Mouse (Mus musculus) MEL (cell line): Measurements from ENCODE around the gene Rnf208. TPM values are rescaled to one million over a fixed set of nuclear protein-coding genes. Genes with fewer than 3 reads are reported as not detected.

Experiments
- DNase-seq: peaks from one replicate; pipeline ENCODE4 v3.0.0; 2011; ENCODE audit warnings: low read depth, low spot score
- H3K27ac ChIP-seq: 2 replicates; pipeline ENCODE4 v1.5.1; 2012; ENCODE audit warnings: low read depth, mild to moderate bottlenecking, control low read depth, low read length, moderate library complexity; ENCODE audit not compliant: control insufficient read depth
- H3K27me3 ChIP-seq, 2 experiments: fragments of 150-350 bp in 1 of 2; sonication (generic) in 1 of 2; 2 replicates each; pipeline ENCODE4 v1.6.1; 2012; ENCODE audit warnings: low read length in 2 of 2, mild to moderate bottlenecking in 2 of 2, improper control_type of control experiment in 1 of 2, moderate library complexity in 1 of 2; ENCODE audit not compliant: insufficient read depth in 2 of 2, control insufficient read depth in 1 of 2
- H3K36me3 ChIP-seq, 2 experiments: 2 replicates each; pipeline ENCODE4 v1.6.1; 2012 to 2014; ENCODE audit warnings: low read length in 2 of 2, improper control_type of control experiment in 1 of 2, inconsistent platforms in 1 of 2, mild to moderate bottlenecking in 1 of 2; ENCODE audit not compliant: insufficient read depth in 2 of 2, control insufficient read depth in 1 of 2
- H3K4me1 ChIP-seq, 2 experiments: fragments of 150-350 bp in 1 of 2; sonication (generic) in 1 of 2; 2 replicates each; pipeline ENCODE4 v1.6.1; 2012; ENCODE audit warnings: low read length in 2 of 2, improper control_type of control experiment in 1 of 2, mild to moderate bottlenecking in 1 of 2; ENCODE audit not compliant: insufficient read depth in 2 of 2, control insufficient read depth in 1 of 2
- H3K4me3 ChIP-seq, 2 experiments: fragments of 150-350 bp in 1 of 2; sonication (generic) in 1 of 2; 2 replicates each; pipeline ENCODE4 v1.5.1; 2012; ENCODE audit warnings: low read depth in 2 of 2, low read length in 2 of 2, mild to moderate bottlenecking in 2 of 2, moderate library complexity in 2 of 2, control low read depth in 1 of 2, improper control_type of control experiment in 1 of 2; ENCODE audit not compliant: control insufficient read depth in 1 of 2, insufficient read depth in 1 of 2
- H3K79me2 ChIP-seq: 2 replicates; pipeline ENCODE4 v1.6.1; 2012; ENCODE audit warnings: mild to moderate bottlenecking, low read length, moderate library complexity; ENCODE audit not compliant: control insufficient read depth, poor library complexity, insufficient read depth
- H3K9ac ChIP-seq: 2 replicates; pipeline ENCODE4 v1.6.1; 2012; ENCODE audit warnings: low read depth, mild to moderate bottlenecking, control low read depth, low read length, moderate library complexity; ENCODE audit not compliant: control insufficient read depth, poor library complexity, severe bottlenecking
- H3K9me3 ChIP-seq: fragments of 150-350 bp; sonication (generic); replicated peaks from 2 replicates; pipeline ENCODE4 v1.6.1; 2012; ENCODE audit warnings: mild to moderate bottlenecking, low read length, improper control_type of control experiment, moderate library complexity; ENCODE audit not compliant: insufficient read depth
- BHLHE40 ChIP-seq: IDR thresholded peaks from 2 replicates; pipeline ENCODE4 v1.6.1; 2012; ENCODE audit warnings: low read depth, mild to moderate bottlenecking, inconsistent platforms, low read length, improper control_type of control experiment, borderline replicate concordance
- CHD1 ChIP-seq: IDR thresholded peaks from 2 replicates; pipeline ENCODE4 v1.6.1; 2012; ENCODE audit warnings: low read depth, mild to moderate bottlenecking, inconsistent platforms, low read length, improper control_type of control experiment
- CHD2 ChIP-seq: IDR thresholded peaks from 2 replicates; pipeline ENCODE4 v1.6.1; 2011; ENCODE audit warnings: low read length, improper control_type of control experiment
- E2F4 ChIP-seq: IDR thresholded peaks from 2 replicates; pipeline ENCODE4 v1.6.1; 2011; ENCODE audit warnings: low read depth, low read length, improper control_type of control experiment, borderline replicate concordance
- ELF1 ChIP-seq: IDR thresholded peaks from 2 replicates; pipeline ENCODE4 v1.6.1; 2014; ENCODE audit warnings: low read depth, mild to moderate bottlenecking, inconsistent platforms, low read length, improper control_type of control experiment, moderate library complexity
- ETS1 ChIP-seq: IDR thresholded peaks from 2 replicates; pipeline ENCODE4 v1.6.1; 2012; ENCODE audit warnings: low read depth, mild to moderate bottlenecking, inconsistent platforms, low read length, improper control_type of control experiment, moderate library complexity
- GATA1 ChIP-seq: IDR thresholded peaks from 2 replicates; pipeline ENCODE4 v1.6.1; 2011; ENCODE audit warnings: low read depth, low read length, improper control_type of control experiment
- HCFC1 ChIP-seq: IDR thresholded peaks from 2 replicates; pipeline ENCODE4 v1.6.1; 2012; ENCODE audit warnings: low read depth, mild to moderate bottlenecking, inconsistent platforms, low read length, improper control_type of control experiment, moderate library complexity
- MAX ChIP-seq: IDR thresholded peaks from 2 replicates; pipeline ENCODE4 v1.6.1; 2011; ENCODE audit warnings: low read length, improper control_type of control experiment
- MAZ ChIP-seq: IDR thresholded peaks from 2 replicates; pipeline ENCODE4 v1.6.1; 2012; ENCODE audit warnings: low read depth, mild to moderate bottlenecking, inconsistent platforms, low read length, improper control_type of control experiment
- MEF2A ChIP-seq: IDR thresholded peaks from 2 replicates; pipeline ENCODE4 v1.6.1; 2014; ENCODE audit warnings: low read depth, mild to moderate bottlenecking, inconsistent platforms, low read length, improper control_type of control experiment; ENCODE audit not compliant: poor library complexity, insufficient replicate concordance, severe bottlenecking; ENCODE audit errors: extremely low read depth
- MYB ChIP-seq: IDR thresholded peaks from 2 replicates; pipeline ENCODE4 v1.6.1; 2011; ENCODE audit warnings: mild to moderate bottlenecking, low read depth, low read length, improper control_type of control experiment
- MYC ChIP-seq: IDR thresholded peaks from 2 replicates; pipeline ENCODE4 v1.6.1; 2011; ENCODE audit warnings: low read depth, mild to moderate bottlenecking, low read length, improper control_type of control experiment, moderate library complexity
- NRF1 ChIP-seq: IDR thresholded peaks from 2 replicates; pipeline ENCODE4 v1.6.1; 2014; ENCODE audit warnings: low read depth, mild to moderate bottlenecking, inconsistent platforms, low read length, improper control_type of control experiment, moderate library complexity; ENCODE audit not compliant: poor library complexity, insufficient read depth, severe bottlenecking
- POLR2AphosphoS5 ChIP-seq: IDR thresholded peaks from 2 replicates; pipeline ENCODE4 v1.6.1; 2012; ENCODE audit warnings: low read depth, borderline replicate concordance, mild to moderate bottlenecking, inconsistent platforms, low read length, moderate library complexity, mixed read lengths
- RAD21 ChIP-seq: IDR thresholded peaks from 2 replicates; pipeline ENCODE4 v1.6.1; 2011; ENCODE audit warnings: mild to moderate bottlenecking, low read depth, low read length, improper control_type of control experiment
- SIN3A ChIP-seq: IDR thresholded peaks from 2 replicates; pipeline ENCODE4 v1.6.1; 2012; ENCODE audit warnings: low read length, improper control_type of control experiment, inconsistent platforms
- TAL1 ChIP-seq: IDR thresholded peaks from 2 replicates; pipeline ENCODE4 v1.6.1; 2012; ENCODE audit warnings: mild to moderate bottlenecking, inconsistent platforms, low read length, moderate library complexity, mixed read lengths
- TBP ChIP-seq: IDR thresholded peaks from 2 replicates; pipeline ENCODE4 v1.8.0; 2011; ENCODE audit warnings: low read depth, low read length, improper control_type of control experiment
- TCF12 ChIP-seq: IDR thresholded peaks from 2 replicates; pipeline ENCODE4 v1.6.1; 2014; ENCODE audit warnings: low read depth, mild to moderate bottlenecking, inconsistent platforms, low read length, improper control_type of control experiment, moderate library complexity
- UBTF ChIP-seq: IDR thresholded peaks from 2 replicates; pipeline ENCODE4 v1.6.1; 2012; ENCODE audit warnings: low read depth, mild to moderate bottlenecking, inconsistent platforms, low read length, improper control_type of control experiment, moderate library complexity, borderline replicate concordance; ENCODE audit not compliant: insufficient read depth
- USF1 ChIP-seq: IDR thresholded peaks from 2 replicates; pipeline ENCODE4 v1.6.1; 2014; ENCODE audit warnings: low read depth, mild to moderate bottlenecking, inconsistent platforms, low read length, improper control_type of control experiment, moderate library complexity
- ZC3H11A ChIP-seq: IDR thresholded peaks from 2 replicates; pipeline ENCODE4 v1.6.1; 2012; ENCODE audit warnings: low read depth, mild to moderate bottlenecking, inconsistent platforms, low read length, improper control_type of control experiment
- ZNF384 ChIP-seq: IDR thresholded peaks from 2 replicates; pipeline ENCODE4 v1.6.1; 2012; ENCODE audit warnings: low read depth, mild to moderate bottlenecking, inconsistent platforms, low read length, improper control_type of control experiment
- polyA plus RNA-seq, 2 experiments: library from polyadenylated mRNA; stranded (reverse) in 1 of 2; unstranded in 1 of 2; fragments of >175 nt in 1 of 2; fragments of >200 nt in 1 of 2; gene quantifications; 2 replicates each; pipeline versions ENCODE4 v1.2.1 to v1.2.4; 2012; ENCODE audit warnings: low replicate concordance in 2 of 2, low read depth in 1 of 2; ENCODE audit not compliant: insufficient read length in 2 of 2, insufficient read depth in 1 of 2, missing spikeins in 1 of 2
- total RNA-seq: library from RNA; depleted of rRNA; stranded (reverse); fragments of 300-350 nt; gene quantifications from 2 replicates; pipeline ENCODE4 v1.2.3, GENCODE M21; 2012

The Rnf208 gene
- total and polyA plus RNA-seq, 3 experiments, result 6.0 to 21.8 TPM; not detected in 1

GRCm38 (mm10) chr2:25262291-25262767 is 20.3 kb downstream of the Rnf208 start, which contains the start of gene Tprn (continued):
- TF ChIP-seq MYB (no peak), E2F4 (no peak)

GRCm38 (mm10) chr2:25262795-25263622 is 21.0 kb downstream of the Rnf208 start:
- peak overlapping the region; percentile 90 to 95 for H3K4me3 ChIP-seq
- H3K36me3 ChIP-seq, result peaks cover 0 to 32% of the 10 kb centered on the region in 2 experiments; a peak in 2 of 4 replicates
- H3K79me2 ChIP-seq, result peaks cover 55% of the 10 kb centered on the region
- TF ChIP-seq ZNF384, result no peak
- no peak for TF ChIP-seq E2F4
- no peak for TF ChIP-seq ELF1
- peak; percentile 40; the same call in 1 of the 2 replicates for TF ChIP-seq UBTF
- no peak for TF ChIP-seq MYB
- TF ChIP-seq RAD21, result no peak
- TF ChIP-seq CHD1, result peak; percentile 49; the same call in 1 of the 2 replicates
- no peak for TF ChIP-seq TAL1
- TF ChIP-seq HCFC1, result peak; percentile 42
- peak; percentile 16; the same call in 1 of the 2 replicates for TF ChIP-seq TCF12
- no peak for TF ChIP-seq ZC3H11A
- no peak; the same call in 1 of the 2 replicates for TF ChIP-seq MYC
- TF ChIP-seq SIN3A, result no peak
- no peak for TF ChIP-seq GATA1
- no peak for TF ChIP-seq TBP
- TF ChIP-seq CHD2, result no peak
- TF ChIP-seq POLR2AphosphoS5, result no peak
- no peak for TF ChIP-seq ETS1
- TF ChIP-seq NRF1, result no peak
- no peak for TF ChIP-seq BHLHE40
- no peak for TF ChIP-seq USF1
- 0 out of 2 replicates have a peak, but pooled peaks have one; percentile 45 for TF ChIP-seq MAZ
- no peak for TF ChIP-seq MEF2A
- TF ChIP-seq MAX, result 0 out of 2 replicates have a peak, but pooled peaks have one; percentile 37
- H3K27ac ChIP-seq, result peak overlapping the region; percentile 48
- H3K9ac ChIP-seq, result peak overlapping the region; percentile 93
- H3K4me1 ChIP-seq, result peaks cover 10 to 43% of the 10 kb centered on the region in 2 experiments
- no peaks in the 10 kb centered on the region for H3K27me3 ChIP-seq
- DNase-seq, result peak; percentile 70
- H3K9me3 ChIP-seq, result no peaks in the 10 kb centered on the region
